Mouse (Mus musculus) liver, embryonic 14.5 days (tissue): Measurements from ENCODE around the gene Slc12a3.

Experiments used
- CTCF ChIP-seq: IDR thresholded peaks from 2 replicates; pipeline ENCODE4 v1.5.1; 2016; ENCODE audit warnings: antibody characterized with exemption, low read depth, control low read depth
- EP300 ChIP-seq: IDR thresholded peaks from 2 replicates; pipeline ENCODE4 v1.6.1; 2016; ENCODE audit warnings: antibody characterized with exemption, low read depth

- TF ChIP-seq EP300 (no peak), CTCF (no peak)
These were observed 25.1 kb downstream of the Slc12a3 start for GRCm38 (mm10) chr8:94354069-94354531.
